Comparison of ENCODE assay signal across 35 mouse cellular contexts in the genomic region with DNA sequence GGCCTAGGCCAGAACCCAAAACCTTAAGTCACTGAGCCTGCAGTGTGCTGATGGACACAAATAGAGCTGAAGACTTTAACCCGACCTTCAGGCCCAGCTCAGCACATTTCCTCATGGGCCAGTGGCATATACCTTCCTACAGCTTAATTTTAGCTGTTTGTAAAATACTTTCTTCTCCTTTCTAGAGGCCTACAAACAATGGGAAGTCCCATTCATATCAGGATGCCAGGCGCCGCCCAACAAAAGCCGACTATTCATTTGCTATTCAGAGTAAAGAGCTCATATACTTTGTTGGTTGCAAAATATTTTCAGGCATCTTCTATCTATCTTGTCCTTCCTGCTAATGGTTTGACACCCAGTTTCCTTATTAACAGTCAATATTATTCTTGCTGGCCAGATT. TPM values are rescaled to one million over a fixed set of nuclear protein-coding genes. Genes with fewer than 3 reads are reported as not detected.
"Had no signal": no experiment of that assay in that cellular context is flagged by ENCODE, and none has a peak within 500 bp of the region (broad histone marks: within the 10 kb centered on the region; RNA-seq: fewer than 3 reads in every experiment).

No protein-coding gene starts in this region.

- H3K9ac ChIP-seq: embryonic facial prominence, embryonic 12.5 days; embryonic facial prominence, embryonic 13.5 days; embryonic facial prominence, embryonic 15.5 days; forebrain, embryonic 12.5 days; forebrain, embryonic 13.5 days; forebrain, embryonic 15.5 days; forebrain, postnatal 0 days had no signal

- DNase-seq: cerebellum, adult 8-10 months; cerebellum, adult 9-10 months; cerebellum, adult 9-11 months; cerebellum, postnatal 10 days; cerebellum, postnatal 14 days; cerebellum, postnatal 25 days; cerebellum, postnatal 36 days; forebrain, postnatal 0 days; gastrocnemius, adult 2 months; gastrocnemius, postnatal 10 days; gastrocnemius, postnatal 14 days; gastrocnemius, postnatal 25 days; gastrocnemius, postnatal 36 days; heart, adult 2 months had no signal

- H3K27ac ChIP-seq: embryonic facial prominence, embryonic 10.5 days; embryonic facial prominence, embryonic 12.5 days; embryonic facial prominence, embryonic 13.5 days; embryonic facial prominence, embryonic 15.5 days; forebrain, embryonic 10.5 days; forebrain, embryonic 12.5 days; forebrain, embryonic 13.5 days; forebrain, embryonic 15.5 days; gastrocnemius, adult 2 months; heart, adult 2 months had no signal

- H3K4me3 ChIP-seq: embryonic facial prominence, embryonic 10.5 days; embryonic facial prominence, embryonic 12.5 days; embryonic facial prominence, embryonic 13.5 days; embryonic facial prominence, embryonic 15.5 days; erythroblast, embryonic 14.5 days; forebrain, embryonic 10.5 days; forebrain, embryonic 12.5 days; forebrain, embryonic 13.5 days; forebrain, embryonic 15.5 days; gastrocnemius, adult 2 months; heart, adult 2 months had no signal

- H3K9me3 ChIP-seq: embryonic facial prominence, embryonic 10.5 days; embryonic facial prominence, embryonic 12.5 days; embryonic facial prominence, embryonic 13.5 days; embryonic facial prominence, embryonic 15.5 days; forebrain, embryonic 10.5 days; forebrain, embryonic 12.5 days; forebrain, embryonic 13.5 days; forebrain, embryonic 15.5 days had no signal

- H3K4me1 ChIP-seq: embryonic facial prominence, embryonic 10.5 days; embryonic facial prominence, embryonic 12.5 days; embryonic facial prominence, embryonic 15.5 days; forebrain, embryonic 10.5 days; forebrain, embryonic 12.5 days; forebrain, embryonic 13.5 days; forebrain, embryonic 15.5 days had no signal

- H3K36me3 ChIP-seq: embryonic facial prominence, embryonic 10.5 days; embryonic facial prominence, embryonic 12.5 days; embryonic facial prominence, embryonic 13.5 days; embryonic facial prominence, embryonic 15.5 days; forebrain, embryonic 10.5 days; forebrain, embryonic 12.5 days; forebrain, embryonic 15.5 days had no signal

- H3K27me3 ChIP-seq: embryonic facial prominence, embryonic 12.5 days; embryonic facial prominence, embryonic 13.5 days; embryonic facial prominence, embryonic 15.5 days; forebrain, embryonic 12.5 days; forebrain, embryonic 13.5 days; forebrain, embryonic 15.5 days had no signal

RNA-seq across cellular contexts. Expression of a gene that starts 40.8 kb away (rescaled TPM):
- total RNA-seq: common myeloid progenitor, adult 5-6 weeks; forebrain, postnatal 0 days; gastrocnemius, adult 18-20 months; gastrocnemius, adult 2 months; gastrocnemius, adult 8-10 months; gastrocnemius, postnatal 10 days; gastrocnemius, postnatal 14 days; gastrocnemius, postnatal 25 days; gastrocnemius, postnatal 36 days; gastrocnemius, postnatal 4 days; granulocyte monocyte progenitor cell, adult 5-6 weeks had no signal
- polyA plus RNA-seq: cortical plate, adult 2 months; embryonic facial prominence, embryonic 10.5 days; embryonic facial prominence, embryonic 11.5 days; embryonic facial prominence, embryonic 12.5 days; embryonic facial prominence, embryonic 13.5 days; embryonic facial prominence, embryonic 14.5 days; embryonic facial prominence, embryonic 15.5 days; erythroblast, embryonic 14.5 days; forebrain, embryonic 10.5 days; forebrain, embryonic 11.5 days; forebrain, embryonic 12.5 days; forebrain, embryonic 13.5 days; forebrain, embryonic 14.5 days; forebrain, embryonic 15.5 days; forebrain, embryonic 16.5 days; forebrain, postnatal 0 days; frontal cortex, adult 2 months had no signal
